Mouse (Mus musculus) midbrain, embryonic 12.5 days (tissue): ENCODE data around the gene Ehbp1. TPM values are rescaled to one million over a fixed set of nuclear protein-coding genes. Genes with fewer than 3 reads are reported as not detected.
A peak's percentile ranks its signal among the peaks of the same experiment; 100 is the strongest.

Experiments
- ATAC-seq: fragments of 200-750 bp; cut with Nextera tagmentation; 2 replicates; pipeline ENCODE4 v1.8.0; 2017; ENCODE audit warnings: low read depth, moderate TSS enrichment, moderate library complexity; ENCODE audit not compliant: low FRiP score
- H3K27ac ChIP-seq: fragments of 300-500 bp; sonication (generic); replicated peaks from 2 replicates; pipeline ENCODE4 v1.5.1; 2016; ENCODE audit warnings: mild to moderate bottlenecking
- H3K27me3 ChIP-seq: fragments of 300-500 bp; sonication (generic); 2 replicates; pipeline ENCODE4 v1.6.1; 2016; ENCODE audit warnings: mild to moderate bottlenecking
- H3K36me3 ChIP-seq: fragments of 300-500 bp; sonication (generic); 2 replicates; pipeline ENCODE4 v1.6.1; 2016
- H3K4me1 ChIP-seq: fragments of 300-500 bp; sonication (generic); 2 replicates; pipeline ENCODE4 v1.6.1; 2016
- H3K4me2 ChIP-seq: fragments of 300-500 bp; sonication (generic); replicated peaks from 2 replicates; pipeline ENCODE4 v1.6.1; 2016; ENCODE audit warnings: mild to moderate bottlenecking, moderate library complexity
- H3K4me3 ChIP-seq: fragments of 300-500 bp; sonication (generic); 2 replicates; pipeline ENCODE4 v1.5.1; 2016; ENCODE audit warnings: mild to moderate bottlenecking
- H3K9ac ChIP-seq: fragments of 300-500 bp; sonication (generic); replicated peaks from 2 replicates; pipeline ENCODE4 v1.6.1; 2016; ENCODE audit warnings: mild to moderate bottlenecking, moderate library complexity
- H3K9me3 ChIP-seq: fragments of 300-500 bp; sonication (generic); 2 replicates; pipeline ENCODE4 v1.6.1; 2016; ENCODE audit warnings: mild to moderate bottlenecking
- WGBS: fragments of 180-500 bp; shearing (Covaris S2); methylation state at CpG from one replicate; pipeline ENCODE4 v1.1.7; 2016; 5-methylcytosine and 5-hydroxymethylcytosine counted together
- polyA plus RNA-seq: library from polyadenylated mRNA; unstranded; fragments of >200 nt; fragmentation: Nextera tagmentation; extraction: Ambion mirVana; gene quantifications from 2 replicates; pipeline ENCODE4 v1.2.1, GENCODE M21; 2016

The Ehbp1 gene
- polyA plus RNA-seq, 1 experiment from 2014 or later, result 20.7 TPM

GRCm38 (mm10) chr11:22189970-22190369, 152.1 kb downstream of the Ehbp1 start:
- WGBS, result 88% methylated on average over 3 of the region's 3 CpGs
- Histone ChIP-seq H3K9ac (no peak overlapping the region), H3K4me3 (no peak overlapping the region), H3K27me3 (no peaks in the 10 kb centered on the region), H3K4me2 (no peak overlapping the region), H3K4me1 (no peaks in the 10 kb centered on the region), H3K9me3 (no peaks in the 10 kb centered on the region), H3K27ac (no peak overlapping the region), H3K36me3 (no peaks in the 10 kb centered on the region)
- no peak for ATAC-seq

- ATAC-seq, result no peak
- Histone ChIP-seq H3K27me3 (no peaks in the 10 kb centered on the region), H3K9ac (no peak overlapping the region), H3K36me3 (no peaks in the 10 kb centered on the region), H3K27ac (no peak overlapping the region), H3K4me1 (no peaks in the 10 kb centered on the region), H3K4me3 (no peak overlapping the region), H3K9me3 (no peaks in the 10 kb centered on the region), H3K4me2 (no peak overlapping the region)
- WGBS, result 91% methylated on average over 8 of the region's 8 CpGs
These were observed 160.3 kb downstream of the Ehbp1 start for GRCm38 (mm10) chr11:22181530-22182501.

- Histone ChIP-seq H3K36me3 (no peaks in the 10 kb centered on the region), H3K4me2 (no peak overlapping the region), H3K4me3 (no peak overlapping the region), H3K27me3 (no peaks in the 10 kb centered on the region), H3K4me1 (no peaks in the 10 kb centered on the region), H3K27ac (no peak overlapping the region), H3K9me3 (no peaks in the 10 kb centered on the region), H3K9ac (no peak overlapping the region)
- no peak for ATAC-seq
These were observed 161.9 kb downstream of the Ehbp1 start for GRCm38 (mm10) chr11:22180146-22180545.

- no peak for ATAC-seq
- Histone ChIP-seq H3K4me3 (no peak overlapping the region), H3K27ac (no peak overlapping the region), H3K27me3 (no peaks in the 10 kb centered on the region), H3K9me3 (no peaks in the 10 kb centered on the region), H3K4me1 (peaks cover 4% of the 10 kb centered on the region; the same call in 1 of the 2 replicates), H3K36me3 (no peaks in the 10 kb centered on the region), H3K4me2 (no peak overlapping the region), H3K9ac (no peak overlapping the region)
- WGBS, result 86% methylated on average over 1 of the region's 1 CpGs
These were observed 163.5 kb downstream of the Ehbp1 start for GRCm38 (mm10) chr11:22178569-22178968.

GRCm38 (mm10) chr11:22174311-22174710, 167.8 kb downstream of the Ehbp1 start:
- 0 out of 2 replicates have a peak, but pooled peaks have one; percentile 44 for ATAC-seq
- H3K27me3 ChIP-seq, result no peaks in the 10 kb centered on the region
- H3K4me1 ChIP-seq, result peaks cover 4% of the 10 kb centered on the region; the same call in 1 of the 2 replicates
- no peak overlapping the region for H3K9ac ChIP-seq
- no peak overlapping the region for H3K4me3 ChIP-seq
- no peaks in the 10 kb centered on the region for H3K9me3 ChIP-seq
- H3K27ac ChIP-seq, result no peak overlapping the region
- 42% methylated on average over 3 of the region's 3 CpGs for WGBS
- peaks cover 8% of the 10 kb centered on the region; the same call in 1 of the 2 replicates for H3K36me3 ChIP-seq
- H3K4me2 ChIP-seq, result no peak overlapping the region

GRCm38 (mm10) chr11:22170962-22171638, 171.0 kb downstream of the Ehbp1 start:
- H3K27ac ChIP-seq, result no peak overlapping the region
- H3K4me3 ChIP-seq, result no peak overlapping the region
- H3K27me3 ChIP-seq, result no peaks in the 10 kb centered on the region
- no peak for ATAC-seq
- 96% methylated on average over 6 of the region's 6 CpGs for WGBS
- H3K9ac ChIP-seq, result no peak overlapping the region
- peaks cover 8% of the 10 kb centered on the region; the same call in 1 of the 2 replicates for H3K36me3 ChIP-seq
- H3K9me3 ChIP-seq, result no peaks in the 10 kb centered on the region
- no peak overlapping the region for H3K4me2 ChIP-seq
- peaks cover 4% of the 10 kb centered on the region; the same call in 1 of the 2 replicates for H3K4me1 ChIP-seq

- no peak overlapping the region for H3K27ac ChIP-seq
- no peaks in the 10 kb centered on the region for H3K36me3 ChIP-seq
- no peak for ATAC-seq
- H3K4me2 ChIP-seq, result no peak overlapping the region
- whole genome bisulfite sequencing, result 91% methylated on average over 4 of the region's 4 CpGs
- H3K4me1 ChIP-seq, result no peaks in the 10 kb centered on the region
- no peak overlapping the region for H3K4me3 ChIP-seq
- H3K9me3 ChIP-seq, result no peaks in the 10 kb centered on the region
- no peaks in the 10 kb centered on the region for H3K27me3 ChIP-seq
- no peak overlapping the region for H3K9ac ChIP-seq
These were observed 184.2 kb downstream of the Ehbp1 start for GRCm38 (mm10) chr11:22157882-22158281.

- H3K4me1 ChIP-seq, result no peaks in the 10 kb centered on the region
- no peaks in the 10 kb centered on the region for H3K27me3 ChIP-seq
- no peak overlapping the region for H3K4me2 ChIP-seq
- WGBS, result 98% methylated on average over 2 of the region's 2 CpGs
- ATAC-seq, result no peak
- no peak overlapping the region for H3K9ac ChIP-seq
- no peaks in the 10 kb centered on the region for H3K36me3 ChIP-seq
- H3K27ac ChIP-seq, result no peak overlapping the region
- no peaks in the 10 kb centered on the region for H3K9me3 ChIP-seq
- H3K4me3 ChIP-seq, result no peak overlapping the region
These were observed 185.9 kb downstream of the Ehbp1 start for GRCm38 (mm10) chr11:22156182-22156581.

GRCm38 (mm10) chr11:22155366-22156095, 186.6 kb downstream of the Ehbp1 start:
- Histone ChIP-seq H3K4me1 (no peaks in the 10 kb centered on the region), H3K27me3 (no peaks in the 10 kb centered on the region), H3K36me3 (no peaks in the 10 kb centered on the region), H3K9me3 (no peaks in the 10 kb centered on the region), H3K4me3 (no peak overlapping the region), H3K27ac (no peak overlapping the region), H3K9ac (no peak overlapping the region), H3K4me2 (no peak overlapping the region)
- 94% methylated on average over 3 of the region's 3 CpGs for WGBS
- no peak for ATAC-seq

- H3K4me2 ChIP-seq, result no peak overlapping the region
- H3K36me3 ChIP-seq, result no peaks in the 10 kb centered on the region
- H3K9ac ChIP-seq, result no peak overlapping the region
- no peaks in the 10 kb centered on the region for H3K27me3 ChIP-seq
- no peak overlapping the region for H3K4me3 ChIP-seq
- no peaks in the 10 kb centered on the region for H3K9me3 ChIP-seq
- no peak for ATAC-seq
- whole genome bisulfite sequencing, result 91% methylated on average over 9 of the region's 9 CpGs
- no peaks in the 10 kb centered on the region for H3K4me1 ChIP-seq
- H3K27ac ChIP-seq, result no peak overlapping the region
These were observed 187.4 kb downstream of the Ehbp1 start for GRCm38 (mm10) chr11:22154501-22155294.

GRCm38 (mm10) chr11:22140737-22141136, 201.4 kb downstream of the Ehbp1 start:
- H3K4me2 ChIP-seq, result no peak overlapping the region
- no peaks in the 10 kb centered on the region for H3K9me3 ChIP-seq
- no peaks in the 10 kb centered on the region for H3K4me1 ChIP-seq
- H3K36me3 ChIP-seq, result 0 out of 2 replicates have a peak, but pooled peaks cover 1% of the 10 kb centered on the region
- no peaks in the 10 kb centered on the region for H3K27me3 ChIP-seq
- H3K27ac ChIP-seq, result no peak overlapping the region
- 91% methylated on average over 2 of the region's 2 CpGs for WGBS
- no peak overlapping the region for H3K9ac ChIP-seq
- H3K4me3 ChIP-seq, result no peak overlapping the region
- no peak for ATAC-seq
